Mouse (Mus musculus): ENCODE results near the gene Ssxb3. TPM values are rescaled to one million over a fixed set of nuclear protein-coding genes. Genes with fewer than 3 reads are reported as not detected.
"Not testable (repeated sequence)": the region's sequence is repeated elsewhere in the genome, so short reads cannot be mapped to it uniquely, and the experiment has no call there.

Gene Ssxb3
- total RNA-seq (2021) = not detected
- long read RNA-seq = 0 reads

- DNase-seq (ENCODE audit: low spot score in 2 of 2) = not testable (repeated sequence)
Observed at GRCm38 (mm10) chrX:8591716-8592115, at the start of gene Ssxb3. TSS of gene Ssxb3 (minus strand) at chrX:8591816.

GRCm38 (mm10) chrX:8548155-8548554 lies 43.5 kb downstream of the Ssxb3 start, which contains the start of gene Ssxb6:
TSS of gene Ssxb6 (minus strand) at chrX:8548255.
- not testable (repeated sequence) for DNase-seq (ENCODE audit: low spot score in 2 of 2)

Other genes with a start within 250 kb of the Ssxb3 start
- gene Ssxb9, start 224.8 kb downstream of the Ssxb3 start, total RNA-seq (2021) = not detected
- not detected for gene Ssxb1, start 178.5 kb downstream of the Ssxb3 start, total RNA-seq (2021)
- not detected for gene Ssxb2, start 130.1 kb downstream of the Ssxb3 start, total RNA-seq (2021)
- not detected for gene Gm14459, start 66.9 kb downstream of the Ssxb3 start, total RNA-seq (2021)
- not detected for gene Ssxb6, start 43.6 kb downstream of the Ssxb3 start, total RNA-seq (2021)
- not detected for gene Ssxb8, start 99.0 kb upstream of the Ssxb3 start, total RNA-seq (2021)
- not detected for gene Ssx9, start 156.6 kb upstream of the Ssxb3 start, total RNA-seq (2021)
- not detected for gene Ssxb5, start 211.9 kb upstream of the Ssxb3 start, total RNA-seq (2021)

Data from layer of hippocampus, adult 18-20 months (tissue).